Mouse (Mus musculus) myocyte (in vitro differentiated cells): ENCODE measurements around the gene Bhmt. TPM values are rescaled to one million over a fixed set of nuclear protein-coding genes. Genes with fewer than 3 reads are reported as not detected.

ENCODE experiments used
- H3K27me3 ChIP-seq: one replicate; pipeline ENCODE4 v1.6.1; 2011; ENCODE audit not compliant: control insufficient read depth, insufficient read depth, insufficient read length
- H3K36me3 ChIP-seq: one replicate; pipeline ENCODE4 v1.6.1; 2011; ENCODE audit not compliant: control insufficient read depth, insufficient read depth
- H3K4me2 ChIP-seq: one replicate; pipeline ENCODE4 v1.6.1; 2011; ENCODE audit warnings: low read depth, control low read depth
- H3K4me3 ChIP-seq: one replicate; pipeline ENCODE4 v1.5.1; 2011; ENCODE audit warnings: mild to moderate bottlenecking, control low read depth, moderate library complexity
- H3K79me2 ChIP-seq: one replicate; pipeline ENCODE4 v1.6.1; 2011; ENCODE audit not compliant: control insufficient read depth, insufficient read depth
- H3ac ChIP-seq: one replicate; pipeline ENCODE4 v1.6.1; 2011; ENCODE audit not compliant: control insufficient read depth, insufficient read length
- CEBPB ChIP-seq: IDR thresholded peaks from 2 replicates; pipeline ENCODE4 v1.6.1; 2011; ENCODE audit warnings: mild to moderate bottlenecking, moderate library complexity; ENCODE audit not compliant: poor library complexity, insufficient read depth, severe bottlenecking
- E2F4 ChIP-seq: IDR thresholded peaks from one replicate; pipeline ENCODE4 v1.6.1; 2011; ENCODE audit warnings: mild to moderate bottlenecking, control low read depth, moderate library complexity; ENCODE audit not compliant: insufficient read depth
- MAX ChIP-seq: IDR thresholded peaks from one replicate; pipeline ENCODE4 v1.6.1; 2011; ENCODE audit warnings: low read depth, mild to moderate bottlenecking, control low read depth
- MYOD1 ChIP-seq, 3 experiments: IDR thresholded peaks; one replicate each; pipeline ENCODE4 v1.6.1; 2011; ENCODE audit warnings: control low read depth in 2 of 3, low read depth in 2 of 3, mild to moderate bottlenecking in 2 of 3, moderate library complexity in 1 of 3; ENCODE audit not compliant: insufficient read length in 2 of 3, control insufficient read depth in 1 of 3
- MYOG ChIP-seq, 3 experiments: IDR thresholded peaks; one replicate each; pipeline ENCODE4 v1.6.1; 2011; ENCODE audit warnings: control low read depth in 2 of 3, low read depth in 2 of 3, mild to moderate bottlenecking in 2 of 3; ENCODE audit not compliant: insufficient read length in 2 of 3, control insufficient read depth in 1 of 3, insufficient read depth in 1 of 3
- POLR2A ChIP-seq: IDR thresholded peaks from one replicate; pipeline ENCODE4 v1.6.1; 2011; ENCODE audit warnings: low read depth, mild to moderate bottlenecking, control low read depth, moderate library complexity; ENCODE audit not compliant: insufficient read length
- POLR2AphosphoS2 ChIP-seq: IDR thresholded peaks from one replicate; pipeline ENCODE4 v1.6.1; 2011; ENCODE audit warnings: low read depth, control low read depth; ENCODE audit not compliant: insufficient read length
- REST ChIP-seq: IDR thresholded peaks from one replicate; pipeline ENCODE4 v1.6.1; 2011; ENCODE audit warnings: mild to moderate bottlenecking, control low read depth, moderate library complexity; ENCODE audit not compliant: insufficient read depth, insufficient read length
- SRF ChIP-seq: IDR thresholded peaks from one replicate; pipeline ENCODE4 v1.6.1; 2011; ENCODE audit warnings: low read depth; ENCODE audit not compliant: control insufficient read depth, insufficient read length
- TCF12 ChIP-seq: IDR thresholded peaks from one replicate; pipeline ENCODE4 v1.6.1; 2011; ENCODE audit warnings: mild to moderate bottlenecking, control low read depth; ENCODE audit not compliant: poor library complexity, insufficient read depth, severe bottlenecking
- TCF3 ChIP-seq: IDR thresholded peaks from one replicate; pipeline ENCODE4 v1.6.1; 2011; ENCODE audit warnings: low read depth, control low read depth; ENCODE audit not compliant: insufficient read length
- USF1 ChIP-seq: IDR thresholded peaks from one replicate; pipeline ENCODE4 v1.6.1; 2011; ENCODE audit warnings: low read depth, mild to moderate bottlenecking, control low read depth, moderate library complexity
- polyA plus RNA-seq: library from polyadenylated mRNA; unstranded; fragments of >200 nt; fragmentation: generic; extraction: Trizol; gene quantifications from one replicate; pipeline ENCODE4 v1.2.1, GENCODE M21; 2012; ENCODE audit warnings: missing spikeins

Bhmt gene
- polyA plus RNA-seq, 1 experiment, result not detected

- no peak overlapping the region for H3ac ChIP-seq
- TF ChIP-seq TCF3 (no peak), MAX (no peak), REST (no peak), SRF (no peak), TCF12 (no peak), MYOD1 (IDR thresholded peaks at IDR 0.05; ENCODE audit: control insufficient read depth in 1 of 3, insufficient read length in 2 of 3, low read depth in 2 of 3) (no peak), E2F4 (no peak), POLR2AphosphoS2 (no peak), USF1 (no peak)
- peaks cover 13% of the 10 kb centered on the region for H3K27me3 ChIP-seq
- H3K79me2 ChIP-seq, result no peaks in the 10 kb centered on the region
- no peak overlapping the region for H3K4me2 ChIP-seq
- H3K36me3 ChIP-seq, result no peaks in the 10 kb centered on the region
- no peak overlapping the region for H3K4me3 ChIP-seq
Measured at GRCm38 (mm10) chr13:93630941-93631705, 6.6 kb downstream of the Bhmt start.

GRCm38 (mm10) chr13:93628861-93629260 is 8.9 kb downstream of the Bhmt start:
- no peak for TF ChIP-seq MAX
- no peak for TF ChIP-seq USF1
- no peak for TF ChIP-seq SRF
- no peak for TF ChIP-seq POLR2A
- TF ChIP-seq MYOG (IDR thresholded peaks at IDR 0.05; ENCODE audit: control insufficient read depth in 1 of 3, insufficient read depth in 1 of 3, insufficient read length in 2 of 3, low read depth in 2 of 3), result no peak
- H3K27me3 ChIP-seq, result peaks cover 13% of the 10 kb centered on the region
- no peaks in the 10 kb centered on the region for H3K36me3 ChIP-seq

GRCm38 (mm10) chr13:93614361-93614948 is 23.3 kb downstream of the Bhmt start:
- H3K27me3 ChIP-seq, result no peaks in the 10 kb centered on the region
- H3K4me2 ChIP-seq, result no peak overlapping the region
- H3K79me2 ChIP-seq, result no peaks in the 10 kb centered on the region
- TF ChIP-seq TCF3 (no peak), MYOD1 (IDR thresholded peaks at IDR 0.05; ENCODE audit: control insufficient read depth in 1 of 3, insufficient read length in 2 of 3, low read depth in 2 of 3) (no peak), MAX (no peak), CEBPB (no peak), POLR2A (no peak), E2F4 (no peak), USF1 (no peak), REST (no peak), MYOG (IDR thresholded peaks at IDR 0.05; ENCODE audit: control insufficient read depth in 1 of 3, insufficient read depth in 1 of 3, insufficient read length in 2 of 3, low read depth in 2 of 3) (no peak), POLR2AphosphoS2 (no peak)
- H3K4me3 ChIP-seq, result no peak overlapping the region
- H3ac ChIP-seq, result no peak overlapping the region
- no peaks in the 10 kb centered on the region for H3K36me3 ChIP-seq

More at GRCm38 (mm10) chr13:93628861-93629260, 8.9 kb downstream of the Bhmt start:
- H3K4me2 ChIP-seq, result no peak overlapping the region
- H3K4me3 ChIP-seq, result no peak overlapping the region
- H3K79me2 ChIP-seq, result no peaks in the 10 kb centered on the region
- no peak overlapping the region for H3ac ChIP-seq

GRCm38 (mm10) chr13:93613771-93614170 is 24.0 kb downstream of the Bhmt start:
- Histone ChIP-seq H3ac (no peak overlapping the region), H3K4me2 (no peak overlapping the region), H3K36me3 (no peaks in the 10 kb centered on the region), H3K27me3 (no peaks in the 10 kb centered on the region), H3K4me3 (no peak overlapping the region), H3K79me2 (no peaks in the 10 kb centered on the region)
- no peak for TF ChIP-seq MYOD1 (IDR thresholded peaks at IDR 0.05; ENCODE audit: control insufficient read depth in 1 of 3, insufficient read length in 2 of 3, low read depth in 2 of 3)
- TF ChIP-seq E2F4, result no peak
- TF ChIP-seq POLR2AphosphoS2, result no peak
- TF ChIP-seq TCF12, result no peak
